In the genomic region with DNA sequence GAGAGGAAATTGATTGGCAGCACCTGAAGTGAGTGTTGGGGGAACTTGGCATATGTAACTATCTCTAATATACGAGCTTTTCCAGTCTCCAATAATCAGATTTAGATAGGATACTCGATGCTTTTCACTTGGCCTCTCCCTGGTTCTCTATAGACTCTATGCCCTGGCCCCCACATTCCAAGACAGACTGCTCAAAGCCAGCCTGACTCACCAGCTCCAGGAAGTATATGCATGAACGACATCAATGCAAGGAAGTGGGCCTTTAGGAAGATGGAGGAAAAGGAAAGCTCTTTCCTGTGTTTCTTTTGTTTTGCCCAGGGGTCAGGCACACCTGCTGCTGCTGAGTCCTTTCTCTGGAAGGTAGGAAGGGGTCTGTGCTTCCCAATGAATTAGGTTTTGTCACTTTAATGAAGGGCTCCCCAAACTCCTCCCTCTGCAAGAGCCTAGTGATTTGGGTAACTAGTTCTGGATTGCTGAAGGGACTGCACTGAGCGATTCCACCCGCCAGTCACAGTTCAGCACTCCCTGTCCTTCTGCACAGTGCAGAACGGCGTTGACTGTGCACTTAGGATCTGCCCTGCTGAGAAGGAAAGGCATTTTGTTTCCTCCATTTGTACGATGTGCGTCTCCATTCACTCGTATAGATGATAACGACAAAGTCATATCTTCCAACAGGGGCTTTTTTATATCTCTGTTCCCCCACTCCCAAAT, we compare ENCODE assay signal across 21 mouse cellular contexts.
DNase-seq lines count a peak whose midpoint lies in the region; ATAC-seq and TF ChIP-seq lines count a peak whose summit lies in the region.
"Had no signal": no experiment of that assay in that cellular context is flagged by ENCODE, and none has a peak within 500 bp of the region (broad histone marks: within the 10 kb centered on the region; RNA-seq: fewer than 3 reads in every experiment).

No protein-coding gene starts in this region.

- intact Hi-C loops in heart, adult 2 months (cut with DNase I) = no loop called here

- H3K4me1 ChIP-seq in heart, embryonic 16.5 days (ENCODE audit: control insufficient read depth, insufficient read depth, low read length) = peaks cover 51% of the 10 kb centered on the region
- peaks cover 11% of the 10 kb centered on the region for H3K4me1 ChIP-seq in heart, adult 2 months (ENCODE audit: control insufficient read depth, insufficient read depth, low read length)
- H3K4me1 ChIP-seq in kidney, postnatal 0 days (replicated peaks; ENCODE audit: insufficient read depth, low read length) = 0 out of 2 replicates have a peak, but pooled peaks cover 6% of the 10 kb centered on the region
- no peaks in the 10 kb centered on the region for H3K4me1 ChIP-seq in stomach, embryonic 16.5 days (ENCODE audit: control insufficient read depth, insufficient read depth, low read length)
- no peaks in the 10 kb centered on the region for H3K4me1 ChIP-seq in stomach, postnatal 0 days (replicated peaks; ENCODE audit: control insufficient read depth, insufficient read depth)

- H3K27me3 ChIP-seq in heart, embryonic 16.5 days (ENCODE audit: control insufficient read depth, insufficient read depth, low read length) = no peaks in the 10 kb centered on the region
- no peaks in the 10 kb centered on the region for H3K27me3 ChIP-seq in heart, adult 2 months (ENCODE audit: control insufficient read depth, insufficient read depth, low read length)
- H3K27me3 ChIP-seq in kidney, postnatal 0 days (ENCODE audit: insufficient read depth, low read length) = no peaks in the 10 kb centered on the region
- H3K27me3 ChIP-seq in stomach, embryonic 16.5 days (ENCODE audit: control insufficient read depth, insufficient read depth, low read length) = no peaks in the 10 kb centered on the region
- H3K27me3 ChIP-seq in stomach, postnatal 0 days (ENCODE audit: control insufficient read depth, insufficient read depth, low read length) = no peaks in the 10 kb centered on the region
- H3K27me3 ChIP-seq: forebrain, embryonic 12.5 days; neural tube, embryonic 12.5 days had no signal

- ATAC-seq in heart, embryonic 16.5 days (replicated peaks; ENCODE audit: extremely low read depth, insufficient read depth, low FRiP score) = peak; percentile 56; the same call in 1 of the 2 replicates
- ATAC-seq in kidney, postnatal 0 days (replicated peaks; ENCODE audit: low FRiP score, low read depth) = peak; percentile 21; the same call in 1 of the 2 replicates
- ATAC-seq in stomach, embryonic 16.5 days (ENCODE audit: insufficient read depth, low FRiP score) = no peak
- ATAC-seq in stomach, postnatal 0 days (ENCODE audit: low FRiP score, low TSS enrichment) = no peak
- ATAC-seq in megakaryocyte progenitor cell, adult 5-6 weeks (replicated peaks; ENCODE audit: poor library complexity) = no peak
- ATAC-seq: CD4-positive, CD25-positive, alpha-beta regulatory T cell, adult 4 months; intestine, embryonic 16.5 days; liver, postnatal 0 days had no signal

- peaks cover 4% of the 10 kb centered on the region; the same call in 1 of the 2 replicates for H3K79me2 ChIP-seq in heart, adult 2 months (replicated peaks; ENCODE audit: control insufficient read depth, insufficient read depth, low read length)

- no peak for TF ChIP-seq EP300 in heart, adult 2 months (IDR thresholded peaks at IDR 0.05; ENCODE audit: insufficient read depth, low read depth, low read length)
- TF ChIP-seq EP300 in stomach, postnatal 0 days (optimal IDR thresholded peaks at IDR 0.05) = no peak

- no peak for TF ChIP-seq POLR2A in heart, adult 2 months (IDR thresholded peaks at IDR 0.05; ENCODE audit: insufficient read depth, low read depth, low read length)

- WGBS in heart, embryonic 16.5 days = 25% methylated on average over 11 of the region's 11 CpGs
- WGBS in heart, adult 2 months = 23% methylated on average over 11 of the region's 11 CpGs
- 45% methylated on average over 11 of the region's 11 CpGs for WGBS in kidney, postnatal 0 days
- 74% methylated on average over 11 of the region's 11 CpGs for WGBS in stomach, embryonic 16.5 days
- WGBS in stomach, postnatal 0 days = 75% methylated on average over 11 of the region's 11 CpGs

- no peak overlapping the region for H3K4me2 ChIP-seq in heart, embryonic 16.5 days (ENCODE audit: low read depth, low read length)
- no peak overlapping the region; the same call in 1 of the 2 replicates for H3K4me2 ChIP-seq in kidney, postnatal 0 days (ENCODE audit: low read length)
- no peak overlapping the region for H3K4me2 ChIP-seq in stomach, embryonic 16.5 days (ENCODE audit: low read depth, low read length)
- no peak overlapping the region for H3K4me2 ChIP-seq in stomach, postnatal 0 days (replicated peaks; ENCODE audit: low read depth)
- H3K4me2 ChIP-seq: forebrain, embryonic 12.5 days; neural tube, embryonic 12.5 days had no signal

- no peak overlapping the region for H3K4me3 ChIP-seq in heart, embryonic 16.5 days (ENCODE audit: low read length)
- H3K4me3 ChIP-seq in heart, adult 2 months = no peak overlapping the region
- H3K4me3 ChIP-seq in kidney, postnatal 0 days (replicated peaks; ENCODE audit: low read depth, low read length) = no peak overlapping the region
- H3K4me3 ChIP-seq in stomach, embryonic 16.5 days (replicated peaks; ENCODE audit: low read length) = no peak overlapping the region
- no peak overlapping the region for H3K4me3 ChIP-seq in stomach, postnatal 0 days (ENCODE audit: low read depth, low read length)
- H3K4me3 ChIP-seq: forebrain, embryonic 12.5 days; midbrain, embryonic 10.5 days; neural tube, embryonic 12.5 days had no signal

- no peak for DNase-seq in heart, adult 2 months
- DNase-seq in kidney, postnatal 0 days (ENCODE audit: low spot score) = no peak
- DNase-seq in kidney, postnatal 36 days = no peak
- no peak for DNase-seq in stomach, postnatal 0 days (ENCODE audit: low spot score)
- DNase-seq: adrenal gland, postnatal 10 days; cerebellum, adult 11-12 months; cerebellum, postnatal 25 days; gastrocnemius, postnatal 14 days; layer of hippocampus, postnatal 36 days; liver; liver, postnatal 0 days; right cerebral cortex, postnatal 25 days; thymus, postnatal 25 days had no signal

- H3K9me3 ChIP-seq in heart, embryonic 16.5 days (replicated peaks; ENCODE audit: control insufficient read depth, low read length) = no peaks in the 10 kb centered on the region
- H3K9me3 ChIP-seq in kidney, postnatal 0 days (replicated peaks; ENCODE audit: low read length) = no peaks in the 10 kb centered on the region
- no peaks in the 10 kb centered on the region for H3K9me3 ChIP-seq in stomach, embryonic 16.5 days (replicated peaks; ENCODE audit: control insufficient read depth, low read length)
- H3K9me3 ChIP-seq in stomach, postnatal 0 days (ENCODE audit: control insufficient read depth, low read length) = no peaks in the 10 kb centered on the region
- H3K9me3 ChIP-seq: forebrain, embryonic 12.5 days; midbrain, embryonic 10.5 days; neural tube, embryonic 12.5 days had no signal

- H3K36me3 ChIP-seq in heart, embryonic 16.5 days (ENCODE audit: control insufficient read depth, insufficient read depth) = peaks cover 2% of the 10 kb centered on the region; the same call in 1 of the 2 replicates
- no peaks in the 10 kb centered on the region; the same call in 1 of the 2 replicates for H3K36me3 ChIP-seq in heart, adult 2 months (ENCODE audit: control insufficient read depth, insufficient read depth, low read length)
- H3K36me3 ChIP-seq in kidney, postnatal 0 days (ENCODE audit: insufficient read depth, low read length) = no peaks in the 10 kb centered on the region
- no peaks in the 10 kb centered on the region for H3K36me3 ChIP-seq in stomach, embryonic 16.5 days (ENCODE audit: control insufficient read depth, insufficient read depth, low read length)
- H3K36me3 ChIP-seq in stomach, postnatal 0 days (ENCODE audit: control insufficient read depth, insufficient read depth, low read length) = no peaks in the 10 kb centered on the region
- H3K36me3 ChIP-seq: forebrain, embryonic 12.5 days; midbrain, embryonic 10.5 days; neural tube, embryonic 12.5 days had no signal

- H3K9ac ChIP-seq in heart, embryonic 16.5 days (ENCODE audit: low read length) = no peak overlapping the region
- no peak overlapping the region for H3K9ac ChIP-seq in heart, adult 2 months (ENCODE audit: low read depth, low read length)
- no peak overlapping the region for H3K9ac ChIP-seq in kidney, postnatal 0 days (ENCODE audit: low read depth, low read length)
- H3K9ac ChIP-seq in stomach, embryonic 16.5 days (ENCODE audit: low read length) = no peak overlapping the region
- no peak overlapping the region for H3K9ac ChIP-seq in stomach, postnatal 0 days (ENCODE audit: low read length)
- H3K9ac ChIP-seq: forebrain, embryonic 12.5 days; liver, postnatal 0 days; neural tube, embryonic 12.5 days had no signal

- peak overlapping the region; percentile 50 for H3K27ac ChIP-seq in heart, embryonic 16.5 days (ENCODE audit: low read length)
- H3K27ac ChIP-seq in heart, adult 2 months = no peak overlapping the region
- H3K27ac ChIP-seq in kidney, postnatal 0 days = peak overlapping the region; percentile 37; the same call in 1 of the 2 replicates
- H3K27ac ChIP-seq in stomach, embryonic 16.5 days (ENCODE audit: low read length) = 0 out of 2 replicates have a peak overlapping the region, but pooled peaks have one; percentile 2
- no peak overlapping the region for H3K27ac ChIP-seq in stomach, postnatal 0 days (replicated peaks)
- H3K27ac ChIP-seq: forebrain, embryonic 12.5 days; midbrain, embryonic 10.5 days; neural tube, embryonic 12.5 days had no signal

- no peak for TF ChIP-seq CTCF in heart, adult 2 months (IDR thresholded peaks at IDR 0.05)
- no peak for TF ChIP-seq CTCF in kidney, postnatal 0 days (IDR thresholded peaks at IDR 0.05; ENCODE audit: low read depth)
- no peak for TF ChIP-seq CTCF in stomach, postnatal 0 days (IDR thresholded peaks at IDR 0.05; ENCODE audit: low read depth)

Comparison
In these comparisons a context has a peak if more than half of its experiments do, and no peak if none do; other contexts are left out.
1. H3K27ac ChIP-seq: peak in heart, embryonic 16.5 days (single experiment), kidney, postnatal 0 days (single experiment) and stomach, embryonic 16.5 days (single experiment); none in heart, adult 2 months (single experiment) and stomach, postnatal 0 days (single experiment).
2. ATAC-seq: peak in heart, embryonic 16.5 days (single experiment) and kidney, postnatal 0 days (single experiment); none in stomach, embryonic 16.5 days (single experiment), stomach, postnatal 0 days (single experiment) and megakaryocyte progenitor cell, adult 5-6 weeks (single experiment).